Mouse (Mus musculus): Measurements from ENCODE around the gene Cdc25b. TPM values are rescaled to one million over a fixed set of nuclear protein-coding genes. Genes with fewer than 3 reads are reported as not detected.

The Cdc25b gene
- polyA plus RNA-seq, 1 experiment from 2014 or later, result 79.3 TPM

- no peak for DNase-seq (ENCODE audit: extremely low spot score, low spot score)
- no peak overlapping the region for H3K27ac ChIP-seq
- H3K9me3 ChIP-seq, result no peaks in the 10 kb centered on the region
- 94% methylated on average over 21 of the region's 21 CpGs for WGBS
- H3K27me3 ChIP-seq (ENCODE audit: poor library complexity, severe bottlenecking), result no peaks in the 10 kb centered on the region
- peaks cover 91% of the 10 kb centered on the region for H3K36me3 ChIP-seq (replicated peaks)
- H3K4me1 ChIP-seq, result peaks cover 12% of the 10 kb centered on the region
- H3K4me3 ChIP-seq, result no peak overlapping the region
Measured at GRCm38 (mm10) chr2:131146193-131147042, 40.3 kb upstream of the Cdc25b start.

- no peak for DNase-seq (ENCODE audit: extremely low spot score, low spot score)
- 93% methylated on average over 8 of the region's 8 CpGs for WGBS
- H3K36me3 ChIP-seq (replicated peaks), result peaks cover 97% of the 10 kb centered on the region
- H3K27ac ChIP-seq, result no peak overlapping the region
- no peak overlapping the region for H3K4me3 ChIP-seq
- no peaks in the 10 kb centered on the region for H3K9me3 ChIP-seq
- H3K4me1 ChIP-seq, result peaks cover 12% of the 10 kb centered on the region
- no peaks in the 10 kb centered on the region for H3K27me3 ChIP-seq (ENCODE audit: poor library complexity, severe bottlenecking)
Measured at GRCm38 (mm10) chr2:131147043-131147365, 39.7 kb upstream of the Cdc25b start.

- H3K9me3 ChIP-seq, result no peaks in the 10 kb centered on the region
- peaks cover 98% of the 10 kb centered on the region for H3K36me3 ChIP-seq (replicated peaks)
- H3K4me3 ChIP-seq, result no peak overlapping the region
- WGBS, result 89% methylated on average over 8 of the region's 8 CpGs
- no peaks in the 10 kb centered on the region for H3K4me1 ChIP-seq
- no peak for DNase-seq (ENCODE audit: extremely low spot score, low spot score)
- no peaks in the 10 kb centered on the region for H3K27me3 ChIP-seq (ENCODE audit: poor library complexity, severe bottlenecking)
- H3K27ac ChIP-seq, result no peak overlapping the region
Measured at GRCm38 (mm10) chr2:131148353-131149253, 38.1 kb upstream of the Cdc25b start.

- WGBS, result 96% methylated on average over 3 of the region's 3 CpGs
- no peaks in the 10 kb centered on the region for H3K4me1 ChIP-seq
- no peak for DNase-seq (ENCODE audit: extremely low spot score, low spot score)
- peaks cover 99% of the 10 kb centered on the region for H3K36me3 ChIP-seq (replicated peaks)
- no peak overlapping the region for H3K4me3 ChIP-seq
- H3K27ac ChIP-seq, result no peak overlapping the region
- H3K9me3 ChIP-seq, result no peaks in the 10 kb centered on the region
- H3K27me3 ChIP-seq (ENCODE audit: poor library complexity, severe bottlenecking), result no peaks in the 10 kb centered on the region
Measured at GRCm38 (mm10) chr2:131149254-131149578, 37.5 kb upstream of the Cdc25b start.

GRCm38 (mm10) chr2:131152166-131152730, 34.5 kb upstream of the Cdc25b start:
- H3K36me3 ChIP-seq (replicated peaks), result peaks cover 95% of the 10 kb centered on the region
- DNase-seq (ENCODE audit: extremely low spot score, low spot score), result no peak
- no peaks in the 10 kb centered on the region for H3K9me3 ChIP-seq
- no peaks in the 10 kb centered on the region for H3K27me3 ChIP-seq (ENCODE audit: poor library complexity, severe bottlenecking)
- H3K4me3 ChIP-seq, result no peak overlapping the region
- WGBS, result 88% methylated on average over 7 of the region's 7 CpGs
- H3K4me1 ChIP-seq, result peaks cover 2% of the 10 kb centered on the region
- H3K27ac ChIP-seq, result no peak overlapping the region

- 93% methylated on average over 4 of the region's 4 CpGs for WGBS
- Histone ChIP-seq H3K36me3 (replicated peaks) (peaks cover 80% of the 10 kb centered on the region), H3K27ac (no peak overlapping the region), H3K9me3 (no peaks in the 10 kb centered on the region), H3K4me1 (peaks cover 20% of the 10 kb centered on the region), H3K27me3 (ENCODE audit: poor library complexity, severe bottlenecking) (no peaks in the 10 kb centered on the region), H3K4me3 (no peak overlapping the region)
- no peak for DNase-seq (ENCODE audit: extremely low spot score, low spot score)
Measured at GRCm38 (mm10) chr2:131154036-131154435, 32.7 kb upstream of the Cdc25b start.

- no peak for DNase-seq (ENCODE audit: extremely low spot score, low spot score)
- H3K4me1 ChIP-seq, result peaks cover 34% of the 10 kb centered on the region
- 98% methylated on average over 7 of the region's 7 CpGs for WGBS
Measured at GRCm38 (mm10) chr2:131156987-131157386, 29.8 kb upstream of the Cdc25b start.

GRCm38 (mm10) chr2:131159491-131159910, 27.2 kb upstream of the Cdc25b start:
- DNase-seq (ENCODE audit: extremely low spot score, low spot score), result no peak

More at GRCm38 (mm10) chr2:131156987-131157386, 29.8 kb upstream of the Cdc25b start:
- H3K27ac ChIP-seq, result 0 out of 2 replicates have a peak overlapping the region, but pooled peaks have one; percentile 2
- peaks cover 51% of the 10 kb centered on the region for H3K36me3 ChIP-seq (replicated peaks)
- H3K27me3 ChIP-seq (ENCODE audit: poor library complexity, severe bottlenecking), result peaks cover 5% of the 10 kb centered on the region; the same call in 1 of the 2 replicates
- no peaks in the 10 kb centered on the region for H3K9me3 ChIP-seq
- H3K4me3 ChIP-seq, result no peak overlapping the region

GRCm38 (mm10) chr2:131159938-131160581, 26.7 kb upstream of the Cdc25b start, which contains the start of gene 1700037H04Rik:
TSS of gene 1700037H04Rik (minus strand) at chr2:131160081.
- H3K4me3 ChIP-seq, result peak within 1 kb of the TSS; percentile 66
- peak; percentile 95 for DNase-seq (ENCODE audit: extremely low spot score, low spot score)
- 0% methylated on average over 54 of the region's 54 CpGs for WGBS

More at GRCm38 (mm10) chr2:131159491-131159910, 27.2 kb upstream of the Cdc25b start:
- Histone ChIP-seq H3K4me3 (peak overlapping the region; percentile 66), H3K9me3 (no peaks in the 10 kb centered on the region), H3K27me3 (ENCODE audit: poor library complexity, severe bottlenecking) (peaks cover 5% of the 10 kb centered on the region; the same call in 1 of the 2 replicates), H3K27ac (peak overlapping the region; percentile 96), H3K36me3 (replicated peaks) (peaks cover 27% of the 10 kb centered on the region), H3K4me1 (peaks cover 34% of the 10 kb centered on the region)
- WGBS, result under 1% methylated on average over 18 of the region's 18 CpGs

GRCm38 (mm10) chr2:131160671-131161111, 26.1 kb upstream of the Cdc25b start:
- H3K27ac ChIP-seq, result peak overlapping the region; percentile 96
- H3K9me3 ChIP-seq, result no peaks in the 10 kb centered on the region
- no peak for DNase-seq (ENCODE audit: extremely low spot score, low spot score)
- peaks cover 34% of the 10 kb centered on the region for H3K4me1 ChIP-seq
- H3K36me3 ChIP-seq (replicated peaks), result peaks cover 15% of the 10 kb centered on the region
- 1% methylated on average over 17 of the region's 17 CpGs for WGBS
- peaks cover 5% of the 10 kb centered on the region; the same call in 1 of the 2 replicates for H3K27me3 ChIP-seq (ENCODE audit: poor library complexity, severe bottlenecking)
- peak overlapping the region; percentile 66 for H3K4me3 ChIP-seq

More at GRCm38 (mm10) chr2:131159938-131160581, 26.7 kb upstream of the Cdc25b start, which contains the start of gene 1700037H04Rik:
- Histone ChIP-seq H3K9me3 (no peaks in the 10 kb centered on the region), H3K36me3 (replicated peaks) (peaks cover 21% of the 10 kb centered on the region), H3K27ac (peak within 1 kb of the TSS; percentile 96), H3K27me3 (ENCODE audit: poor library complexity, severe bottlenecking) (peaks cover 5% of the 10 kb centered on the region; the same call in 1 of the 2 replicates), H3K4me1 (peaks cover 34% of the 10 kb centered on the region)

GRCm38 (mm10) chr2:131163924-131164323, 22.8 kb upstream of the Cdc25b start:
- Histone ChIP-seq H3K27ac (no peak overlapping the region), H3K9me3 (no peaks in the 10 kb centered on the region), H3K4me1 (peaks cover 15% of the 10 kb centered on the region), H3K36me3 (replicated peaks) (no peaks in the 10 kb centered on the region), H3K4me3 (no peak overlapping the region), H3K27me3 (ENCODE audit: poor library complexity, severe bottlenecking) (peaks cover 5% of the 10 kb centered on the region; the same call in 1 of the 2 replicates)
- WGBS, result 80% methylated on average over 7 of the region's 7 CpGs
- no peak for DNase-seq (ENCODE audit: extremely low spot score, low spot score)

GRCm38 (mm10) chr2:131166172-131166571, 20.6 kb upstream of the Cdc25b start:
- WGBS, result 80% methylated on average over 2 of the region's 2 CpGs
- no peaks in the 10 kb centered on the region for H3K9me3 ChIP-seq
- DNase-seq (ENCODE audit: extremely low spot score, low spot score), result no peak
- H3K4me3 ChIP-seq, result no peak overlapping the region
- 0 out of 2 replicates have a peak, but pooled peaks cover 3% of the 10 kb centered on the region for H3K36me3 ChIP-seq (replicated peaks)
- peaks cover 7% of the 10 kb centered on the region for H3K4me1 ChIP-seq
- peaks cover 25% of the 10 kb centered on the region for H3K27me3 ChIP-seq (ENCODE audit: poor library complexity, severe bottlenecking)
- H3K27ac ChIP-seq, result no peak overlapping the region

All from forebrain, embryonic 10.5 days (tissue).